Mouse (Mus musculus): ENCODE measurements around the gene Tcta.
"Not testable (repeated sequence)": the region's sequence is repeated elsewhere in the genome, so short reads cannot be mapped to it uniquely, and the experiment has no call there.

Tcta gene

DNA sequence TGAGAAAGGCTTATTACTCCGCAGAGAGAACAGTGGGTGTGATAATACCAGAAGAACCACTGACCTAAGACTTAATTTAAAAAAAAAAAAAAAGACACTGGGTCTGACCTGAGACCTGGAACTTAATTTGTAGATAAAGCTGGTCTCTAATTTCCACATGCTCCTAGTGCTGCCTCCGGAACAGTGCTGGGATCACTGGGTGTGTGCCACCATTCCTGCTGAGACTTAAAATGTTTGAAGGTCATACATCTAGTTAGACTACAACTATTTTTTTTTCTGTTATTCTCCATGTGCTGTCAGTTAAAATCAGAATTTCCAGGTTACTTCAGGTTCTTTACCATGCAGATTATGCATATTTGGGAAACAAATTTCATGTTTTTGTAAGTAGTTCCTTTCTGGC is 2.2 kb upstream of the Tcta start:
- DNase-seq = no peak

DNA sequence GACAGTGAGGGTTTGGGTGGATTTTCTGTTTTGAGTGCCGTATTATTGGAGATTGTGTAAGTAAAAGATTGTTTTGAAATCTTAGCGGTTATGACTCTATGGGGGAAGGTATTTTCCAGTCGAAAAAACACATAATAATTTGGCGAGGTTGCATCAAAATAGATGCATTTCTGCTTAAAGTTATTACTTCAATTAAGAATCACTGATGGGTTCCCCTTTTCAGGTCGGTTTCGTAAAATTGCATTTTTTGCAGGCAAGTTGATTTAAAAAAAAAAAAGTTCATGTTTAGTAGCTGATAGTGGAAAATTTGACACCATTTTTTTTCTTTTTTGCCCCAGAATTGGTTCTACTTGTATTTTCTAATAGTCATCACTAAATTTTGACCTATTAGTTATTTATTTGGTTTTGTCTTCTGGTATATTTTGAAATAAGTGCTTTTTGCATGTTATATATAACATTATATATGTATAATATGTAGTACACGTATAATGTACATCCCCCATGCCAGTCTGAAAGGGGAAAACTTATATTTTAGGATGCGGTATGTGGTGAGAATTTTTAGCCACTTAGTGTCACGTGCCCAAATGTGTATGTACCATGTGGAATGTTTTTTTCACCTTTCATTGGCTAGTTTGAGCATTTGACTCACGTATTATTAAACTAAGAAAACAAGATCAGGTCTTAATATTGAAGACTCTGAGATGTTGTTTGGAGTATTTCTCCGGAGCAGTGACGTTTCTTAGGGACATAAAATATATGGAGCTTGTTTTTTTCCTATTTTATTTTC is 1.3 kb upstream of the Tcta start:
- no peak for DNase-seq

DNA sequence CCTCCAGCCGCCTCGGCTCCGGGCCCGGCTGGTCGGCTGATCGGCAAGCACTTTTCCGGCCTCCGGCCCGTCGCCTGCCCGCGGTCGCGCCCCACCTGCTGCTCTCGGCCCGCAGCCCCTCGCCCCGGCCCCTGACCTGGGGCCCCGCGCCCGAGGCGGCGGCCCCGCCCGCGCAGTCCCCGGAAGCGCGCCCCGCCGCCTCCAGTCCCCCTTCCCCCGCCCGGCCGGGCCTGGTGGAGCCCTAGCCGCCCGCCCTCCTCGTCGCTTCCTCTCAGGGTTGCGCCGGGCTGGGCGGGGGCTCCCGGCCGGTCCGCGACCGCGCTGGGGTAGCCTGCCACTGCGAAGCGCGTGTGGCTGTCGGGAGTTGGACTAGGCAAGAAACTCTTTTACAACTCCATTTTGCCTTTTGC is 616 bp upstream of the Tcta start:
- peak; percentile 86 to 88 for DNase-seq

DNA sequence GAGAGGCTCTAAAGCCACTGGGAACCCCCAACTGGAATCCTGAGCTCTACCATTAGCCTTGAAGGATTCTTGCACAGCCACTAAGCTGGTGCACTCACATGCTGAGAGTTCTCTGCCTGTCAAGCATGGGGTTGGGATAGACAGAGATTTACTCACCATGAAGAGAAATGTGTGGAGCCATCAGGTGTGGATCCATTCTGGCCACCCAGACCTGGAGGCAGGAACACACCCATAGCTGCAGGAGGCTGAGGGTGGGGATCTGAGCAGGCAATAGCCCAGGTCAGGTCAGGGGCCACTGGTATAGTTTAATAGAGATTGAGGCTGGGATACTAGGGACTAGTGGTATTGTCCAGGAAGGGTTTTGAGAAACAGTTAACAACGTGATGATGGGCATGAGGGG is 790 bp downstream of the Tcta start:
- peak in 1 of 2 experiments; percentile 22 for DNase-seq

DNA sequence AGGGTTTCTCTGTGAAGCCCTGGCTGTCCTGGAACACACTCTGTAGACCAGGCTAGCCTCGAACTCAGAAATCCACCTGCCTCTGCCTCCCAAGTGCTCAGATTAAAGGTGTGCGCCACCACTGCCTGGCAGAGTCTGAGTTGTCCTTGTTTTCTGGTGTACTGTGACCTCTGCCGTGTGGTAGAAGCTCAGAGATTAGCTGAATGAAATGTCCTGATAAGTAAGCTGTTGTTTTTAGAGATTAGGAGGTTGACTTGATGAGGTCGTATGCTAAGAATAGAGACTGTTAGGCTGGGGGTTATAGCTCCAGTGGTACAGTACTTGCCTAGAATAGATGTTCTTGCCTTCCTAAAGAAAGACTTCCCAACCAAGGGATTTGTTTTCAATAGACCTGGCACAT is 1.2 kb downstream of the Tcta start:
- no peak for DNase-seq

DNA sequence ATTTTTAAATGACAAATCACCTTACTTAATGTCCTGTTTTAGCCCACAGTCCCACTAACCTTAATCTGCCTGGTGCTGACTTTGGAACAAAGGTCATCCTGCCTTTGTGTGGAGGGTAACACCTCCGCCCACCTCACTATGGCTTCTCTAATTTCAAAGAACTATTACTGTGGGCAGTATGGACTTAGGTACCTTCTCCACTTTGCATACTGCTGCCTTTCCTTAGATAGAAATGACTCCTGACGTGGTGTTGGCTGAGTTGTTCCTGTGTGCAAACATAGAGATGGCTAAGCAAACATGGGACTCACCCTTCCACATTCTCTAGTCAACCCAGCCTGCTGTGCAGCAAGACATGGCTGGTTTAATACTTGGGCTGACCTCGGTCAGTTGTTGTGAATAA is 4.1 kb downstream of the Tcta start:
- no peak for DNase-seq

DNA sequence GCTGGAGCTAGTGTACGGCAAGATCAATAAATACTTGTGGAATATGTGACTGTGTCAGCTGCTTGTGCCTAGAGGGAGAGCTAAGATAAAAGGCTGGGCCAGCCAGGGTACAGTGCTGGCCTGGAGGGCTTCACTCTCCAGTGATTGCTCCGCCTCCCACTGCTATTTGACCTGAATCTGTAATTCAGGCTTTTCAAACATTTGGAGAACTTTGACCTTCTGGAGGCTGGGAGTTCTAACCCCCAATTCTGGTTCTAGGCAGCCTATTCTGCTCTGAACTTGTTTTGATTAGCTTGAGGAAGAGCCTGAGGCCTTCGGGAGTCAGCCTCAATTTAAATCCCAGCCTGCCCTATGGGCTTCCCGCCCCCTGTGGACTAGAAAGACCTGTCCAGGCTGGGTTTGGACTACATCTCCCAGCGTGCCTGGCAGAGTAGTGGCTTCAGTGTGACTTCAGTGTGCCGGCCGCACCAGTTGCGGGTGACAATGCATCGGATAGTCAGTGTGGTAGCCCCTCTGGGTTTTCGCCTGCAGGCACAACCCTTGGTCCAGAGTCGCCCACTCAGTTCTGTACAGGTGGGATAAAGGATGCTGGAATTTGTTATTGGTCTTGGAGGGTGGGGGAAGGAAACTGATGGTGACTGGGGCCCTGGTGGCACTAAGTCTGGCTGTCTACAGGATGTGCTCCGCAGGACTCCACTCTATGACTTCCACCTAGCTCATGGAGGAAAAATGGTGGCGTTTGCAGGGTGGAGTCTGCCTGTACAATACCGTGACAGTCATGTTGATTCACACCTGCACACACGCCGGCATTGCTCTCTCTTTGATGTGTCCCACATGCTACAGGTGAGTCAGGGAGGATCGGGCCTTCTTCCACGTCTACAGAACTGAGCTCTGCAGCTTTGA is 9.3 kb downstream of the Tcta start, which contains the start of gene Amt:
TSS of gene Amt (plus strand) at position 401 of the 903 bp plus-strand sequence.
- peak; percentile 37 to 47 for DNase-seq

DNA sequence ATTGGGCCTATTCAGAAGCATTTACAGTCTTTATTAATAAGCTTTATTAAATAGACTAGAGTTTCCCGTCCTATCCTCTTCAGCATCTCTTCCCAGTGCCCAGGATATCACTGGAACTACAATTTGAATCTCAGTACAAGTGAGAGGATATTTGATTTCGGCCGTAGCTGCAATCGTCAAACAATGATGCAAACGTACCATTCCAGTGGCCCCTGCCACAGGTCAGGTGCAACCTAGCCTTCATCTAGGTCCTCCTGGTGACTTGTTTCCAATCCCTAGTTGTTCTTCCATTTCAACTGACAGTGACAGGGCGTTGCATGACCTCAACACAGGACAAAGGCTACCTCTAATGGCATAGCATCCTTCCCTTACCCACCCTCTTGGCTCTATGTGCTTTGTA is 15.2 kb downstream of the Tcta start:
- DNase-seq = no peak

DNA sequence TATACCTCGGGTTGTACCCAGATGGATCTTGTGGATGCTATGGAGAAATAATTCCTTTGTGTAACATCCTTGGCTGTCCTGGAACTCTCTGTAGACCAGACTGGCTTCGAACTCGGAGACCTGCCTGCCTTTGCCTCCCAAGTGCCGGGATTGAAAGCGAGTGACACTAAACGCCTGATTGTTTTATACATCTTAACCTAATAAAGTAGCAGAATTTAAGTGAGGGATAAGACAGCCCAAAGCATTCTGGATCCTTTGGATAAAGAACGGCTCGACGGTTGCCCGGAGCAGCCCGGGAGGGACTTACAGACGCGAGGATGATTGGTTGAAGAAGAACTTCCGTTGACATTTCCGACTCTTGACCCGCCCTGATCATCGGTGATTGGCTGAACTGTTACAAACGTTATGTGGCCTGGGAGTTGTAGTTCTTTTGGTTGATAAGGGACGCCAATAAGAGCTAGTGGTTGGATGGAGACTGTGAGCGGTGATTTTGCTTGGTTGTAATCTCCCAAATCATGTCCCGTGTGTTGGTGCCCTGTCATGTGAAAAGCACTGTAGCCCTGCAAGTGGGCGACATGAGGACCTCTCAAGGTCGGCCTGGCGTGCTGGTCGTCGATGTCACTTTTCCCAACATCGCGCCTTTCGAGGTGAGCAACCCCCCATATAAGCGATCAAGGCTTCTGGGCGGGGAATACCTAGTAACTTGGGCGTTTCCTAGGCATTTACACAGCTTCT is 15.8 kb downstream of the Tcta start, which contains the start of gene Nicn1:
TSS of gene Nicn1 (plus strand) at position 414 of the 735 bp plus-strand sequence.
- DNase-seq = peak; percentile 92 to 94

DNA sequence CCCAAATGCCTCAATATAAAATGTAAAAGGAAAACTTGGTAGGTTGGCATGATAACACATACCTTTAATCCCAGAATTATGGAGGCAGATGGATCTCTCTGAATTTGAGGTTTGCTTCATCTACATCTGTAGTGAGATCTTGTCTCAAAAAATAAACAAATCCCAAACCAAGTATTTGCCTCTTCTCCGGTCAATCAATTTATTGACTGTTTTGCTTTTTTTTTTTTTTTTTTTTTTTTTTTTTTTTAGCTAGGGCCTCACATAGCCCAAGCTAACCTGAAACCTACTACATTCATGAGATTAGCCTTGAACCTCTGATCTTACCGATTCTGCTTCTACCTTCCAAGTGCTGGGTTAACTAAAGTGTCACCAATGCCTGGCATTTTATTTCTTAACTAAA is 16.6 kb downstream of the Tcta start:
- DNase-seq = no peak

DNA sequence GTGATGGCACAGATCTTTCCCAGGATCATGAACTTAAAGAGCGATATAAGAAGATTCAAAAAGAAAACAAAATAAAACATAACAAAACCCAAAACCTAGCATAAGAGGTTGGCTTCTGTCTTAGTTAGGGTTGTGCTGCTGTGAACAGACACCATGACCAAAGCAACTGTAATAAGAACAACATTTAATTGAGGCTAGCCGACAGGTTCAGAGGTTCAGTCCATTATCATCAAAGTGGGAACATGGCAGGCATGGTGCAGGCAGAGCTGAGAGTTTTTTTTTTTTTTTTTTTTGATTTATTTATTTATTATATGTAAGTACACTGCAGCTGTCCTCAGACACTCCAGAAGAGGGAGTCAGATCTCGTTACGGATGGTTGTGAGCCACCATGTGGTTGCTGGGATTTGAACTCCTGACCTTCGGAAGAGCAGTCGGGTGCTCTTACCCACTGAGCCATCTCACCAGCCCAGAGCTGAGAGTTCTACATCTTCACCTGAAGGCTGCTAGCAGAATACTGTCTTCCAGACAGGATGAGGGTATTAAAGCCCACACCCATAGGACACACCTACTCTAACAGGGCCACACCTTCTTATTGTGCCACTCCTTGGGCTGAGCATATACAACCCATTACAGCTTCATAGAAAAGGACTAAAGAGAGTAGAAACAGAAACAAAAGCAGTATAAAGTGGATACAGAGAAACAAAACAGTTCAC is 18.3 kb downstream of the Tcta start:
- not testable (repeated sequence) for DNase-seq

DNA sequence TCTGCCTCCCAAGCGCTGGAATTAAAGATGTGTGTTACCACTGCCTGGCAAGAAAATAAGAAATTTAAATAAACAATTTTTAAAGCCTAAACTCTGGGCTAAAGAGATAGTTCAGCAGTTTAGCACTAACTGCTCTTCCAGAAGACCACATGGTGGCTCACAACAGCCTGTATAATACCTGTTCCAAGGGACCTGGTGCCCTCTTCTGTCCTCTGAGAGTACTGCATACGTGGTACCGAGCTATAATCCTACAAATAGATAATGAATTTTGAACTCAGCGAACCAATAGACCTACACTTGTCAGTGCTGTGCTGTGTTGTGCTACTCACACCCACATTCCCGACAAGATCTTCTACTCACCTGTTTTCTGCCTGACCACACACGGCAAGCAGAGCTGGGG is 21.6 kb downstream of the Tcta start:
- DNase-seq = peak; percentile 88 to 90

DNA sequence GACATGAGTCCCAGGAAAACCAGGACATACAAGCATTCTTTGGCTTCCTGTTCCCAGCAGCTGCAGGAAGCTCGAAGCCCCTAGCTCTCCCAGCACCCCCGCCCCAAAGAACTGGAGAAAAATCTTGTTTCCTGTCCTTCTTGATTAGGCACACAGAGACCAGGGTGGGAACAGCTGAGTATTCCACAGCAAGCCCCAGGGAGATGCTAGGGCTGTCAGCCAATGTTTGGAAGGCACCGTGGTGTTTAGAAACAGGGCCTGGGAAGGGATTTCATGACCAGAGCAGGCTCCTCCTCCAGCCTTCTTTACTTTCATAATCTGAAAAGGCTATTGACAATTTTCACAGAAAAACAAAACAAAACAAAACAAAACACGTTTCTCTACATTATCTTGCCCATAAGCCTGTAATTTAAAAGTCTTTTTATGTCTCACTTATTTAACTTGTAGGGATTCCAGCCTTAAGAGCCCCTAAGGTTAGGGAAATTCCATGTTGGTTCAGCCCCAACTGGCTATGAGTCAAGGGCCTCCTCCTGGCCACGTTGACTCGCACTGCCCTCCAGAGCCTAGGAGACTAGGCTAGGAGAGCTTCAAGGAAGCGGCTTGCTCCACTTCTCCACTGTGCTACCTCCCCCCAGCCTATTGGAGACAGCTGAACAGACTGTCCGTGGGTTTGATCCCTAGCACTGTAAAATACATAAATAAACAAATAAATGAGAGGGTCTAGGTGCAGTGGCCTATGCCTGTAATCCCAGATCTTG is 25.7 kb downstream of the Tcta start:
- peak; percentile 63 to 74 for DNase-seq

DNA sequence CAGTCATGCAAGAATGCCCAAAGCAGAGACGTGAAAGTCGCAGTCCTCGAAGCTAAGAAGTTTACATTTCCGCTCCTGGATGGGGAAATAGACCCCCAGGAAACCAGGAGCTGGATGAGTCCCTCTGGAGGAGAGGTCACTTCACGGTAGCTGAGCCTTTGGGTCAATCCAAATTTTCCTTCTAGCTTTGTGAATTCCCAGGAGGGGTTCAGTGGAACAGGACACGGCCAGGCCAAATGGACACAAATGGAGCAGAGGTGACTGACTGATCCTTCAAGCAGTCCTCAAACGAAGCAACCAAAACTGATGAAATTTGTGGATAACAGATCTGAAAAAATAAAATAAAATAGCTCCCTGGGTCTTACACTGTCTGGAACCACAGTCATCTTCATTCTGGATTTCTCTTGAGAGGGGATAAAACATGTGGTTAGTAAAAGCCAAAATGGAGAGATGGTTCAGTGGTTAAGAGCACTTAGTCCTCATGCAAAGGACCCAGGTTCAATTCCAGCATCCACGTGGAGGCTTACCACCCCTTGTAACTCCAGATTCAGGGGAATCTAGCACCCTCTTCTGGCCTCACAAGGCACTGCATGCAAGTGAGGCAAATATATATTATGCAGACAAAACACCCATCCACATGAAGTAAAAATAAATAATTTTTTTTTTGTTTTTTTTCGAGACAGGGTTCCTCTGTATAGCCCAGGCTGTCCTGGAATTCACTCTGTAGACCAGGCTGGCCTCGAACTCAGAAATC is 27.1 kb downstream of the Tcta start:
- peak; percentile 45 to 56 for DNase-seq

DNA sequence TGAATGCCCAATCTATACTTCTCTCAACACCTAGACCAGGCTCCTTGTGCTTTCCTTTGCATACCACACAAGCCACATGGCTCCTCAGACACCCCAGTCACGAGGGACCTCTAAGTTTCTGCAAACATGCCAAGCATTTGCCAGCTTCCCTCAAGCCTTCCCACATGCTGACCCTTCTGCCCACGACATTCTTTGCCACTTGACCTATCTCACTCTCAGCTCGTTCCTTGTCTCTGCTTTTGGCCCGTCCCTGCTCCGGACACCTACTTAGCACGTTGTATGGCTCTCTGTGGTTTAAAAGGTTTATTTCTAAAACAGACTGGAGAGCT is 30.7 kb downstream of the Tcta start:
- no peak for DNase-seq

DNA sequence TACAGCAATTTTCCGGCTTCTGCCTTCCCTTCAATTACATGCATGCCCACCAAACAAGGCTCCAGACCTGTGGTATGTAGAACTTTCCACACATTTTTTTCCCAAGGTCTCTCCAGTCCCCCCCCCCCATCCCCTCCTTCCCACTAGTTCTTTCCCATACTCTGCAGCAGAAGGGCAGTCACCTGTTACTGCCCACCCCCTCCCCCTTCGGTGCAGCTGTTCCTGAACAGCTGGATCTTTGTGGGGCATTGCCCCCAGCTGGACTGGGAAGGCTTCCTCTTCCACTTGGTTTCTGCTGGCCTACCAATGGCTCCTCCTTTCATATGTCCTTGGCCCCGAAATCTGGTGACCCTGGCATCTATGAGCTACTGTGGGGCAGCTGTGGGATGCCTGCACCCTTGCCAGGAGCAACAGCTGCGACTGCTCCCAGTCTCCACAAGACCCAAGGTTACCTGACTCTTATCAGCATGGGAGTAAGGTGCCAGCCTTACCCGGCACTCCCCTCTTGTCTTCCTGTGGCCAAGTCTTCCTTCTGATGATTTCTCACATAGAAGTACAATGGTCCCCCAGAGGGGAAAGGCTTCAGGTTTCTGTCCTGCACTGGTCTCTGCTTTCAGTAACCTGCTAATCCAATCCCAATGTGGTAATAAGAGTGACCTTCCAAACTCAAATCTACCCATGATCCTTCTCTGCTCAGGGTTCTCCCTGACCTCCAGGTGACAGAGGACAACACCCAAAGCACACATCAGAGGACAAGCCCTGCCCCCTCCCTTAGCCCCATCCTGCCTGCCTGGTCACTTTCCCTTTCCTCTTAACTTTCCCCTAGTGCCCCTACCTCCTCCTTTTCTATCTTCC is 31.3 kb downstream of the Tcta start:
- no peak for DNase-seq

DNA sequence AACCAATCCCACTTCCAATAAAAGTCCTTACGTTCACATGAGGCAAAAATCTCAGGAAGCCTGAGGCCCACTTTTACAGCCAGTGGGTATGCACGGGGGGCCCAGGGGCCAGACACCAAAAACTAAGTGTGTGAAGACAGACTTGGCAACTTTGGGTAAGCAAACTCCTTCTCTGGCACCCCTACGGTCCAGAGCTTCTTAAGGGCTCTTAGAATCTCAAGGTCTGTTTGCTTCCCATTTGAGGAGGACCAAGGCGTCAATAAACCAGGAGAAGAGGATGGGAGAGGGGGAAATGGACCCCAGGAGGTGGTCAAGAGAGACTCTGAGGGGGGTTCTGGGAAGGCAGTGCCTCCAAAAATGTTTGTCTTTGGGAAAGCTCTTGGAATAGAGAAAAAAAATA is 32.5 kb downstream of the Tcta start:
- no peak for DNase-seq

DNA sequence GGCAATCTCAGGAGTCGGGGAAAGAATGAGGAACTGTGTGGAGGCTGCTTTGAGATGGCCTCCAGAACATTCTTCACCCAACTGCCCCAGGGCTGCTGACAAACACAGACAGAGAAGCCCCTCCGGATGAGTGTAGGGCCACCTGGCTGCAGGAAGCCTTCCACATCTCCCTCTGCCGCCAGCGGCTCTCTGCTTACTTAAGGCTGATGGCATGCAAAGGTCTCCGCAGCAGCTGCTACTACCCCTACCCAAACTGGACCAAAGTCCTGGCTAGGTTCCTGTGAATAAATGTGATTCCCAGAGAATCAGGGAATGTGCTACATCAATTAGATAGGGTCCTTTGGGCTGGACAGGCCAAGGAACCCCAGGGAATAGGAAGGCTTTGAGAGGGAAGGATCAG is 33.3 kb downstream of the Tcta start:
- DNase-seq = no peak

DNA sequence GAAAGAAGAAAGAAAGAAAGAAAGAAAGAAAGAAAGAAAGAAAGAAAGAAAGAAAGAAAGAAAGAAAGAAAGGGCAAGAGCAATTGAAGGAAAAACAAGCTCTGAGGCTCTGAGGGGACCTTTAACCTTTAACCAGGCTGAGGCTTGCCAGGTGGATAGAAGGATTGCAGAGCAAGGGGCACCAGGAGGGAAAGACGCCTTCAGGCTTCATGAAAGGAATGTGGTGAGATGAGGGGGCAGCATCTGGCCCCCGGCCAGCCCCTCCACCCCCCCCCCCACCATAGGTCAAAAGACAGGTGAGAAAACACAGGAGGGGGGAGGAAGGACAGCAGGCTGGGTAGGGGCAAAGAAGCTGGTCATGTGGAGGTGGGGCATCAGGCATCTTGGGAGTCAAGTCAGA is 34.0 kb downstream of the Tcta start:
- DNase-seq = no peak

DNA sequence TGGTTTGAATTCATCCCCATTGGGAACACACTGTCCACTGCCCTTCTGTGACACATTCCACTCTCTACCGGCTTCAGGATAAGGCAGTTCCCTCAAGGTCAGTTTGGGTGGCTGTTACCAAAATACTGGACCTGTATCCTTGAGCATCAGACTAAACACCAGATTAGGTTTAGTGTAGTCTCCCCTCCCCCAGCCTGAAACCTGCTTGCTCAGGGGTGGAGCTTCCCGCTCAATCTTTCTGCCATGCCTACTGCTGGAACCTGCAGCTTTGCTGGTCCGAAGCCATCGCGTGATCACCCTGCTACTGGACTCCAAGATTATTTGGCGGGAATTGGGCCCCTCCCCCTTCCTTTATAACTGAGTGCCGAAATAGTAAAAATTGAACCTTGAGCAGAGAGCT is 37.3 kb downstream of the Tcta start:
- DNase-seq = peak; percentile 14 to 25

Data from cerebellum, postnatal 10 days (tissue).